Mouse (Mus musculus) embryonic stem cell, embryonic (primary cell): ENCODE data around the gene Tmem150c.

ENCODE experiments used
- CTCF ChIA-PET, 4 experiments: fragments of 300-600 bp in 2 of 4; fragments of 350-600 bp in 2 of 4; sonication (Branson Sonifier 250); formaldehyde crosslinking; loops; one replicate each; lab custom pipeline; 2022; ENCODE audit warnings: inconsistent platforms in 2 of 4; lab: Charles Lee
- POLR2A ChIA-PET, 4 experiments: fragments of 300-600 bp in 2 of 4; fragments of 350-600 bp in 2 of 4; sonication (Branson Sonifier 250); formaldehyde crosslinking; loops; one replicate each; lab custom pipeline; 2022; ENCODE audit warnings: antibody characterized with exemption in 4 of 4, inconsistent platforms in 1 of 4; lab: Charles Lee

Tmem150c gene

GRCm38 (mm10) chr5:100120711-100121141, 38.9 kb downstream of the Tmem150c start:
- POLR2A ChIA-PET = interaction anchor here in 1 of 4 experiments (1.0 to 1.1 kb wide), 2 partner anchors 46 to 81 kb away, joined by 4 to 5 read pairs; partner anchors contain the start of genes Enoph1 and Hnrnpdl
- CTCF ChIA-PET = no interaction called here

DNA sequence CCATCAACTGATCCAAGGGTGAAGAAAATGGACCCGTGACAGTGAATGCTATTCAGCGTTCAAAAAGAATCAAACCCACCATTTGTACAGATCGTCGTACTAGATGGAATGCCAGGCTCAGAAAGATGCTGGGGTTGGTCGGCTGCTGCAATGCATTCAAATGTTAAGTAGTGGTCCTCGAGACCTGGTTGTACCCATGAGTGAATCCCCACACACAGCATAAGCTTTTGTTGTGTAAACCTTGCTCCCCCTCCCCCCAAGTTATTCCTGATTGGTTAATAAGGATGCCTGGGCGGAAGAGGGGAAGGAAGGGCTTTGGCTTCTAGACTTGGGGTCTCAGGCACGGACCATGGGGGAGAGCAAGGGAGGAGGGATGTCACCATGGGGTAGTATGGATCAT, 40.3 kb downstream of the Tmem150c start:
- ChIA-PET CTCF (interaction anchor here in 1 of 4 experiments (0.6 kb wide), 1 partner anchor 149 kb away, joined by 7 read pairs; no protein-coding TSS in a partner anchor), POLR2A (interaction anchor here in 2 of 4 experiments (0.6 to 1.4 kb wide), 2 partner anchors 21 to 148 kb away, joined by 3 to 4 read pairs; no protein-coding TSS in a partner anchor)

DNA sequence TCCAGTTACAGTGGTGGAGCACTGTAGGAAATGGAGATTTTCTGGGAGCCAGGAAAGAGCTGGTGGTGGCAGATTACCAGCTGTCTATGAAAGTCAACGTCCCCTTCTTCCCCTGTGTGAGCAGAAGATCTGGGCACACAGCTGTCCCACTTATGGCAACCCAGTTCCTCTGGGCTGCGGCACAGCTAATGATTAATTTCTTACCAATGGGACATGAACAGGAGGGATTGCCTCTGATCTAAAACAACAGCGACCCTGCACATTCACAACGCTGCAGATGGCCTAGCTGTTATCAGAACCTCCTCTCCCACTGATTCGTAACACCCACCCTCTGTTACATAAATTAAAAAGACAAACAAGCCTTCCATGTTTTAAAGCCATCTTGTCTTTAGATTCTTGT, 46.2 kb downstream of the Tmem150c start:
- CTCF ChIA-PET = no interaction called here

DNA sequence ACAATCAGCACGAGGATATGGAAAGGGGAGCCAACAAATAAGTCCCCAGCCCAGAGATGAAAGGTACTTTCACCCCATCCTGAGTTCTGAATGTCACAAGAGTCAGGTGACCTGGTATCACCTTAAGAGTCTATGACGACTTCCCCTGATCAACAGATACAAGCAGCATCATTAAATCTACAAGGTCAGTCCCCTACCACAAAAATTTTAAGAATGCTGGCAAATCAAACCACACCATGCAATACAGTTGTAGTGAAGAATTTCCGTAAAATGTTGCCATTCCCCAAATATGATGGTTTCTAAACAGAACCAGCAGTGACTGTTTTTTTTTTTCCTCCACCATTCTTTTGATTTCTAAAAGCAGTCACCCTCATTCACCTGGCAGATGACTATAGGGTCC, 49.0 kb downstream of the Tmem150c start:
- CTCF ChIA-PET = no interaction called here
- POLR2A ChIA-PET = no interaction called here

More for the DNA sequence above, 46.2 kb downstream of the Tmem150c start:
- POLR2A ChIA-PET = interaction anchor here in 1 of 4 experiments (0.6 to 0.8 kb wide), 2 partner anchors 12 to 34 kb away, joined by 3 to 9 read pairs; no protein-coding TSS in a partner anchor

DNA sequence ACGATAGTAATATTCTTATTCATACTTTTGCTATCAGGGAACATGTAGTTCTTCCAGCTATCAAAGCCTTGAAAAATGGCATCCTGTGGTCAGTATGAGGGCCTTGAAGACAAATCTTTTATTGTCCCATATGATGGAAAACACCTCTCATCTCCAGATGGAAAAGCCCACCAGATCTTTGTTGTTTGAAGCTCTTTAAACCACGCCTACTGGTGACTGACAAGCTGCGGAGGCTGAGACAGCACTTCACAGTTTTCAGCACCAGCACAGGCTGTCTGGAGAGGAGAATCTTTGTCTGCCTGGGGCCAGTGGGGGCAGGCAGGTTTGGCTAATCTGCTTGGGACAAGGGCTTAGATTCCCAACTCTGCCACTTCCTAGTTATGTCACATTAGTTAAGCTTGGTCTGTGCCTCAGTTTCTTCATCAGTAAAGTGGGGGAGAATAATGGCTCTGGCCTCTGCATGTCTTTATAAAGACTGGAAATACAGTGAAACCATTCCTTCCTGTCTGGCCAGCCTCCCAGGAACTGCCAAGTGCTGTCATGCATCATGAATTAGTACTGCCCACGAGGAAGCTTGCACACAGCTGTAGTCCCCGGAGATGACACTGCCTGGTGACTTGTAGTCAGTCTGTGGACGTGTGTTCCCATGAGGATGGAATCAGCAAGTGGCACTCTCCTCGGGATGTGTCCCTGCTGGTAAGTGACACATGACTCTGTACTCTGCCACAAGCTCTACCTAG, 49.9 kb downstream of the Tmem150c start:
- ChIA-PET CTCF (interaction anchor here in 1 of 4 experiments (0.6 kb wide), 1 partner anchor 183 kb away, joined by 3 read pairs; no protein-coding TSS in a partner anchor), POLR2A (interaction anchor here in 2 of 4 experiments (0.8 to 1.0 kb wide), 2 partner anchors 8 to 305 kb away, joined by 3 read pairs; no protein-coding TSS in a partner anchor)

DNA sequence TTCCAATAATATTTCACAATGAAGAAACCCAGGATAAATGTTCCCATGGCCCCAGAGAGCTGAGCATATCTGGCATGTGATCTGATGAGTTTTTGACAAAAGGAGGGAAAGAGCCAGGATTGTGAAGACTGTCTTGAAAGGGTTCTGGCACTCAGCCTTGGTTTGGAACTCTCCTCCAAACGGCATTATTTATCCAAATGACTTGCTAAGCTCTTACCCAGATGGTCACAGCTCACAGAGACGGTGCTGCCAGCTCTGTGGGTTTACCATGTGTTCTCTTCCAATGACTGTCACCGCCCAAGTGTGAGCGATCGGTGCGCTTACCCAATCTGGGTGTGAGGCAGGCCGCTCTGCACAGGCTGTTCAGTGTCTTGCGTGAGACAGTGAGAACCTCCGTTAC, 50.7 kb downstream of the Tmem150c start:
- ChIA-PET CTCF (interaction anchor here in 1 of 4 experiments (0.5 kb wide), 1 partner anchor 265 kb away, joined by 10 read pairs; no protein-coding TSS in a partner anchor), POLR2A (interaction anchor here in 1 of 4 experiments (1.0 kb wide), 1 partner anchor 8 kb away, joined by 3 read pairs; no protein-coding TSS in a partner anchor)

GRCm38 (mm10) chr5:100102395-100102794, 57.2 kb downstream of the Tmem150c start:
- POLR2A ChIA-PET = interaction anchor here in 3 of 4 experiments (0.7 to 1.1 kb wide), 3 partner anchors 9 to 63 kb away, joined by 3 read pairs; no protein-coding TSS in a partner anchor
- CTCF ChIA-PET = no interaction called here

DNA sequence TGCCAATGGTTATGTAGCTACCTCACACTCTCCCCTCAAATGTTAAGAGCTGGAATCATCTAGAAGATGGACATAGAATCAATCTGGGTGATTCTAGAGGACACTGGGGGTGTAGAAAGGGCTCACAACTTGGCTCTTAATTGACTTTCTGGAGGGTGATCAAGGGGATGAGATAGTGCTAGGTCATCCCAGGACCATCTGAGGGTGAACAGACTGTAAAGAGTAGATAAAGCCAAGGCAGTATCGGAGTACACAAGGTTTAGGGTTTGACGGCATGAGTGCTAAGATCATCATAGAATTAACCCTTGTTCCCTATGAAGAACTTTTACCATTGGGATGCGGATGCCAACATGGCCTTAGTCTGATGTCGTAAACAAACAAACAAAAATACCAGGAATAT, 61.6 kb downstream of the Tmem150c start:
- ChIA-PET CTCF (no interaction called here), POLR2A (no interaction called here)

- CTCF ChIA-PET = no interaction called here
- POLR2A ChIA-PET = no interaction called here
Observed at GRCm38 (mm10) chr5:100096955-100097354, 62.7 kb downstream of the Tmem150c start.

GRCm38 (mm10) chr5:100091602-100092001, 68.0 kb downstream of the Tmem150c start:
- ChIA-PET POLR2A (interaction anchor here in 3 of 4 experiments (1.2 to 1.9 kb wide), 4 partner anchors 10 to 44 kb away, joined by 3 to 14 read pairs (median 4); no protein-coding TSS in a partner anchor), CTCF (interaction anchor here in 2 of 4 experiments (0.6 to 0.8 kb wide), 3 partner anchors 10 to 453 kb away, joined by 3 read pairs; no protein-coding TSS in a partner anchor)

- POLR2A ChIA-PET = interaction anchor here in 3 of 4 experiments (1.1 to 1.9 kb wide), 5 partner anchors 9 to 43 kb away, joined by 3 to 14 read pairs (median 4); no protein-coding TSS in a partner anchor
- CTCF ChIA-PET = interaction anchor here in 2 of 4 experiments (0.6 to 1.0 kb wide), 4 partner anchors 9 to 453 kb away, joined by 3 read pairs; no protein-coding TSS in a partner anchor
Observed at GRCm38 (mm10) chr5:100091263-100091594, 68.4 kb downstream of the Tmem150c start.

- POLR2A ChIA-PET = interaction anchor here in 3 of 4 experiments (1.1 to 1.9 kb wide), 5 partner anchors 9 to 43 kb away, joined by 3 to 14 read pairs (median 4); no protein-coding TSS in a partner anchor
- CTCF ChIA-PET = interaction anchor here in 2 of 4 experiments (0.7 to 1.0 kb wide), 4 partner anchors 9 to 241 kb away, joined by 3 read pairs; no protein-coding TSS in a partner anchor
Observed at GRCm38 (mm10) chr5:100090515-100091262, 68.9 kb downstream of the Tmem150c start.

GRCm38 (mm10) chr5:100085097-100085496, 74.5 kb downstream of the Tmem150c start:
- CTCF ChIA-PET = interaction anchor here in 1 of 4 experiments (0.6 kb wide), 1 partner anchor 169 kb away, joined by 3 read pairs; no protein-coding TSS in a partner anchor
- POLR2A ChIA-PET = interaction anchor here in 2 of 4 experiments (0.6 to 1.5 kb wide), 6 partner anchors 13 to 312 kb away, joined by 3 to 4 read pairs (median 3); partner anchors contain the start of genes Enoph1 (in 1 of the 2) and Hnrnpdl (in 1 of the 2)

DNA sequence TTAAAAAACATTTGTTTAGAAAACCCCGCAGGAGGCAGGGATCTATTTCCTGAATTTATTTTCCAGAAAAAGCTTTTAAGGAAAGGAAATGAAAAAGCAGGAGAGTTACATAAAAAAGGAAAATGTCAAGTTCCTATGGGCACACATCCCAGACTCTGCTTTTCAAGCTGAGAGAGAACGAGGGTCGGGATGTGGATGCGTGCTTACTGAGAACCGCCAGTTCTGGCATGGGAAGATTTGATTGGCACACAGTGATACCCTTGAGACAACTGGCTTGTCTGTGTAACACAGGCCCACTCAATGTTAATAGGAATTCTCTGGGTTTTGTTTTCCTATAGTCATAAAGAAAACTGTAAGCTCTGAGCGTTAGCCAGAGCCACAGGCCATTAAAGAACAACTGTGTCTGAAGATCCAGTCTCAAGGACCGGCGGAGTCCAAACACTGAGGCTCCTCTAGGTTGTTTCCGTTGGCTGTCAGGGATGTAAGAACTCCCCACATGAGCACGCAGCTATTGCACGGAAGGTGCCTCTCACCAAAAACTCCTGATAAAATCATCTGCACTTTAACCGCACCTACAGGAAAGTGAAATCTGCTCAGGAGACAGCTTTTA, 75.5 kb downstream of the Tmem150c start:
- POLR2A ChIA-PET = interaction anchor here in 1 of 4 experiments (0.7 to 1.5 kb wide), 6 partner anchors 12 to 53 kb away, joined by 3 to 4 read pairs (median 4); partner anchors contain the start of genes Enoph1 and Hnrnpdl
- CTCF ChIA-PET = interaction anchor here in 1 of 4 experiments (0.7 kb wide), 1 partner anchor 168 kb away, joined by 6 read pairs; no protein-coding TSS in a partner anchor

DNA sequence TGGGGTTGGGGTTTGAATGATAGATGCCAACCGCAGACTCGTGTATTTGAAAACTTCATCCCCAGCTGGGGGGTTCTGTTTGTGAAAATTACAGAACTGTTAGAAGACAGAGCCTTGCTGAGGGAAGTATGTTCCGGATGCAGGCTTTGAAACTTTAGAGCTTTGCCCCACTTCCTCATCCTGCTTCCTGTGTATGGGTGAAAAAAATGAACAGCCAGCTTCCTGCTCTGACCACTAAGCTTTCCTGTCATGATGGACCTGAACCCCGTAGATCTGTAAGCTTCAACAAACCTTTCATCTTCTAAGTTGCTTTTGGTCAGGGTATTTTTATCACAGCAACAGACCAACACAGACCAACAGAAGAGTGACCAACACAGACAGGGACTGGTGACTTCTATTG, 77.6 kb downstream of the Tmem150c start:
- POLR2A ChIA-PET = interaction anchor here in 3 of 4 experiments (0.6 to 3.0 kb wide), 7 partner anchors 9 to 566 kb away, joined by 3 to 14 read pairs (median 3); partner anchors contain the start of gene Hnrnpdl (in 1 of the 3)
- CTCF ChIA-PET = interaction anchor here (0.6 to 1.4 kb wide), 5 partner anchors 9 to 823 kb away, joined by 3 to 9 read pairs (median 3); no protein-coding TSS in a partner anchor

GRCm38 (mm10) chr5:100079931-100080275, 79.7 kb downstream of the Tmem150c start:
- ChIA-PET CTCF (interaction anchor here in 3 of 4 experiments (0.5 to 1.4 kb wide), 7 partner anchors 9 to 265 kb away, joined by 3 to 12 read pairs (median 3); no protein-coding TSS in a partner anchor), POLR2A (interaction anchor here (0.5 to 3.2 kb wide), 25 partner anchors 9 to 640 kb away, joined by 3 to 20 read pairs (median 4); partner anchors contain the start of genes Cops4 (in 1 of the 4) and Hnrnpdl (in 1 of the 4))
